Mouse (Mus musculus) MEL (cell line): ENCODE measurements at regions not wholly inside any gene's neighbourhood (a gene's known extent, or its start where the extent isn't known, plus 50 kb on each side); places are given as distances from the start of the nearest gene placed in this dataset.

Source experiments
- CHD1 ChIP-seq: IDR thresholded peaks from 2 replicates; pipeline ENCODE4 v1.6.1; 2012; ENCODE audit warnings: low read depth, mild to moderate bottlenecking, inconsistent platforms, low read length, improper control_type of control experiment
- CHD2 ChIP-seq: IDR thresholded peaks from 2 replicates; pipeline ENCODE4 v1.6.1; 2011; ENCODE audit warnings: low read length, improper control_type of control experiment
- CTCF ChIP-seq, 3 experiments: IDR thresholded peaks in 2 of 3; conservative IDR thresholded peaks in 1 of 3; 2 replicates each; pipeline ENCODE4 v1.5.1; 2011 to 2012; ENCODE audit warnings: low read length in 3 of 3, low read depth in 2 of 3, mild to moderate bottlenecking in 2 of 3, improper control_type of control experiment in 1 of 3, inconsistent platforms in 1 of 3, mixed read lengths in 1 of 3, moderate library complexity in 1 of 3; ENCODE audit not compliant: control insufficient read depth in 1 of 3, insufficient read depth in 1 of 3, poor library complexity in 1 of 3, severe bottlenecking in 1 of 3
- ELF1 ChIP-seq: IDR thresholded peaks from 2 replicates; pipeline ENCODE4 v1.6.1; 2014; ENCODE audit warnings: low read depth, mild to moderate bottlenecking, inconsistent platforms, low read length, improper control_type of control experiment, moderate library complexity
- ETS1 ChIP-seq: IDR thresholded peaks from 2 replicates; pipeline ENCODE4 v1.6.1; 2012; ENCODE audit warnings: low read depth, mild to moderate bottlenecking, inconsistent platforms, low read length, improper control_type of control experiment, moderate library complexity
- POLR2A ChIP-seq, 2 experiments: IDR thresholded peaks; 2 replicates each; pipeline ENCODE4 v1.6.1; 2011 to 2012; ENCODE audit warnings: low read length in 2 of 2, mild to moderate bottlenecking in 2 of 2, control low read depth in 1 of 2, improper control_type of control experiment in 1 of 2, low read depth in 1 of 2, moderate library complexity in 1 of 2; ENCODE audit not compliant: control insufficient read depth in 1 of 2, insufficient read depth in 1 of 2, poor library complexity in 1 of 2
- SMC3 ChIP-seq: IDR thresholded peaks from 2 replicates; pipeline ENCODE4 v1.6.1; 2011; ENCODE audit warnings: low read depth, low read length, improper control_type of control experiment
- TAL1 ChIP-seq: IDR thresholded peaks from 2 replicates; pipeline ENCODE4 v1.6.1; 2012; ENCODE audit warnings: mild to moderate bottlenecking, inconsistent platforms, low read length, moderate library complexity, mixed read lengths
- TCF12 ChIP-seq: IDR thresholded peaks from 2 replicates; pipeline ENCODE4 v1.6.1; 2014; ENCODE audit warnings: low read depth, mild to moderate bottlenecking, inconsistent platforms, low read length, improper control_type of control experiment, moderate library complexity

DNA sequence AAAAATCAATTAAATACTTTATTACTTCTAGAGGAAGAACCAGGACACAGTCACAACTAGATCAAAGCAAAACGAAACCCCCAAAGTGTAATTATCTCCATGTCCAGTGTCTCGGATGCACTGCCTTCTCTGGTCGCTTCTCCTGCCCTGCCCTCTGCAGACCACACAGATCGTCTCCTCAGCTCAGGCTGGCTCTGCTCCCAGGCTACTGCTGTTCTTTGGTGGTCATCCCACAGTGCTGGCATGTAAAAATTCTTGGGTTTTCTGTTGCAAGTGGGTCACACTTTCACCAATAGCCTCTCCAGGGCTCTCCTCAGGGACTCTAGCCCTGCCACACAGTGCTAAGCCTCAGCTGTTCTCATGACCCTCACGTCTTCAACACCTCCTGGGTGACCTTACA lies 188.0 kb upstream of the Trpc7 start:
- TF ChIP-seq SMC3 (no peak), CTCF (IDR thresholded peaks at IDR 0.05 in 2 of 3, conservative IDR thresholded peaks at IDR 0.05 in 1 of 3; ENCODE audit: control insufficient read depth in 1 of 3, insufficient read depth in 1 of 3, low read depth in 2 of 3, low read length in 3 of 3, poor library complexity in 1 of 3, severe bottlenecking in 1 of 3) (no peak), ETS1 (no peak), CHD1 (no peak), ELF1 (no peak), TCF12 (no peak), POLR2A (IDR thresholded peaks at IDR 0.05; ENCODE audit: control insufficient read depth in 1 of 2, insufficient read depth in 1 of 2, low read depth in 1 of 2, low read length in 2 of 2, poor library complexity in 1 of 2) (no peak), CHD2 (no peak), TAL1 (no peak)
